Mouse (Mus musculus): ENCODE results near the gene Gpr33. TPM values are rescaled to one million over a fixed set of nuclear protein-coding genes. Genes with fewer than 3 reads are reported as not detected.

Gene Gpr33
- not detected for polyA plus RNA-seq (2014; fragmentation: Illumina TruSeq; extraction: RNeasy Lipid Tissue Mini Kit (QIAGEN cat#74804); ENCODE audit: low read depth, low replicate concordance)

GRCm38 (mm10) chr12:52027963-52028362 lies at the start of gene Gpr33:
Gene Gpr33 (minus strand): TSS chr12:52028063.

GRCm38 (mm10) chr12:52005877-52006632 lies 21.8 kb downstream of the Gpr33 start, which contains the start of gene Dtd2:
Gene Dtd2 (minus strand): TSS chr12:52006501.

Other genes starting within 250 kb of the Gpr33 start
- gene Hectd1, start 198.5 kb downstream of the Gpr33 start, polyA plus RNA-seq (2014; fragmentation: Illumina TruSeq; extraction: RNeasy Lipid Tissue Mini Kit (QIAGEN cat#74804); ENCODE audit: low read depth, low replicate concordance) = 49.2 TPM
- gene Heatr5a, start 56.7 kb downstream of the Gpr33 start, polyA plus RNA-seq (2014; fragmentation: Illumina TruSeq; extraction: RNeasy Lipid Tissue Mini Kit (QIAGEN cat#74804); ENCODE audit: low read depth, low replicate concordance) = 3.7 TPM
- gene Dtd2, start 21.6 kb downstream of the Gpr33 start, polyA plus RNA-seq (2014; fragmentation: Illumina TruSeq; extraction: RNeasy Lipid Tissue Mini Kit (QIAGEN cat#74804); ENCODE audit: low read depth, low replicate concordance) = 9.5 TPM
- 13.9 TPM for gene Nubpl, start 69.7 kb upstream of the Gpr33 start, polyA plus RNA-seq (2014; fragmentation: Illumina TruSeq; extraction: RNeasy Lipid Tissue Mini Kit (QIAGEN cat#74804); ENCODE audit: low read depth, low replicate concordance)